Mouse (Mus musculus): ENCODE results near the gene Defb45. TPM values are rescaled to one million over a fixed set of nuclear protein-coding genes. Genes with fewer than 3 reads are reported as not detected.

Defb45 gene
- total and polyA plus RNA-seq, 3 experiments = not detected

DNA sequence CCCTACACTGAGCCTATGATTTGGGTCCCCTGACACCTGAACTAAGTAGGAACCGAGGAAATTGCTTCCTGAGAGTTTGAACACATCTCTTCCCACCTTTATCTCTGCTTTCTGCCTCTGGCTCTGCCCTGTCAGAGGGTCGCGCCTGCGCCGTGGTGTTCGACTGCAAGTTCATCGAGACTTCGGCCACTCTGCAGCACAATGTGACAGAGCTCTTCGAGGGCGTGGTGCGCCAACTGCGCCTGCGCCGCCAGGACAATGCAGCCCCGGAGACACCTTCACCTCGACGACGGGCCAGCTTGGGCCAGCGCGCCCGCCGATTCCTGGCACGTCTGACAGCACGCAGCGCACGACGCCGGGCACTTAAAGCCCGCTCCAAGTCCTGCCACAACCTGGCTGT lies 35.1 kb upstream of the Defb45 start:
- ATAC-seq (ENCODE audit: extremely low read depth, insufficient number of reproducible peaks, low FRiP score, poor library complexity, severe bottlenecking) (no peak), DNase-seq (ENCODE audit: low spot score) (no peak)
- Histone ChIP-seq H3K36me3 (replicated peaks) (no peaks in the 10 kb centered on the region), H3K4me1 (ENCODE audit: insufficient read depth, low read depth, low read length) (no peaks in the 10 kb centered on the region), H3K27me3 (ENCODE audit: insufficient read depth, low read length) (peaks cover 2% of the 10 kb centered on the region), H3K4me3 (ENCODE audit: low read depth, low read length) (no peak overlapping the region), H3K9me3 (replicated peaks) (no peaks in the 10 kb centered on the region)
- TF ChIP-seq GATA1 (IDR thresholded peaks at IDR 0.05; ENCODE audit: borderline replicate concordance, low read length) (no peak), TAL1 (conservative IDR thresholded peaks at IDR 0.05; ENCODE audit: low read depth, low read length) (no peak), CTCF (IDR thresholded peaks at IDR 0.05; ENCODE audit: low read depth, low read length) (no peak), POLR2AphosphoS5 (IDR thresholded peaks at IDR 0.05; ENCODE audit: insufficient replicate concordance, low read depth, low read length) (no peak), GATA2 (IDR thresholded peaks at IDR 0.05; ENCODE audit: borderline replicate concordance, low read depth, low read length) (no peak)

DNA sequence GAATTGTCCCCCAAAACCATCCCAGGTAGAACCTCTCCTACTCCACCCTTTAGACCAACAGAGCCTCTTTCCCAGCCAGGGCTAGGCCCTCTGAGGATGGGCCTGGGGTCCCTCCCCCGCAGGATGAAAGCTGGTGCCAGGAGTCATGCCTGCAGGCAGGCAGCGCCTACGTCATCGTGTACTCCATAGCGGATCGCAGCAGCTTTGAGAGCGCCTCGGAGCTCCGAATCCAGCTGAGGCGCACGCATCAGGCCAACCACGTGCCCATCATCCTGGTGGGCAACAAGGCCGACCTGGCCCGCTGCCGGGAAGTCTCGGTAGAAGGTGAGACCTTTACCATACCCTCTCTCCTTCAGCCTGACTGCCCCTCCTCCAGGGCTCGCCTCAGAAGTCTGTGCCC lies 34.1 kb upstream of the Defb45 start:
- ATAC-seq (ENCODE audit: extremely low read depth, insufficient number of reproducible peaks, low FRiP score, poor library complexity, severe bottlenecking) (no peak), DNase-seq (ENCODE audit: low spot score) (no peak)
- H3K9me3 ChIP-seq (replicated peaks) = no peaks in the 10 kb centered on the region
- TF ChIP-seq GATA1 (IDR thresholded peaks at IDR 0.05; ENCODE audit: borderline replicate concordance, low read length) (no peak), TAL1 (conservative IDR thresholded peaks at IDR 0.05; ENCODE audit: low read depth, low read length) (no peak), GATA2 (IDR thresholded peaks at IDR 0.05; ENCODE audit: borderline replicate concordance, low read depth, low read length) (no peak), CTCF (IDR thresholded peaks at IDR 0.05; ENCODE audit: low read depth, low read length) (no peak), POLR2AphosphoS5 (IDR thresholded peaks at IDR 0.05; ENCODE audit: insufficient replicate concordance, low read depth, low read length) (no peak)
- no peaks in the 10 kb centered on the region for H3K36me3 ChIP-seq (replicated peaks)
- no peak overlapping the region for H3K4me3 ChIP-seq (ENCODE audit: low read depth, low read length)
- no peaks in the 10 kb centered on the region for H3K4me1 ChIP-seq (ENCODE audit: insufficient read depth, low read depth, low read length)
- peaks cover 2% of the 10 kb centered on the region for H3K27me3 ChIP-seq (ENCODE audit: insufficient read depth, low read length)

DNA sequence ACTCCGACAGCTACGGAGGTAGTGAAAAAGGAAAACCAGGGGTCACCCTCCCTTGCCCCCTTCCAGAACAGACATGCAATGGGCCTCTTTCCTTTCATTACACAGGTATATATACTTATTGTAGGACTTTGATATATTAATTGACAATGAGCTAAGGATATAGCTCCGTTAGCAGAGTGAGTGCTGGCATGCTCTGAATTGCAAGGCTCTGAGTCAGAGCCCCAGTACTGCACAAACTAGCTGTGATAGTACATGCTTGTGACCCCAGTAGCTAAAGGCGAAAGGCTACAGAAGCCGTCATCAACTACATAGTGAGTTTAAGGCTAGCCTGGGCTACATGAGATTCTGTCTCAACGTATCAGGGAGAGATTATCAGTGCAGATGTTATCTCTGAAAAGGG lies 30.7 kb upstream of the Defb45 start:
- DNase-seq (ENCODE audit: low spot score) = no peak
- Histone ChIP-seq H3K4me1 (ENCODE audit: insufficient read depth, low read depth, low read length) (no peaks in the 10 kb centered on the region), H3K27me3 (ENCODE audit: insufficient read depth, low read length) (peaks cover 12% of the 10 kb centered on the region), H3K4me3 (ENCODE audit: low read depth, low read length) (no peak overlapping the region), H3K9me3 (replicated peaks) (no peaks in the 10 kb centered on the region), H3K36me3 (replicated peaks) (no peaks in the 10 kb centered on the region)
- no peak for ATAC-seq (ENCODE audit: extremely low read depth, insufficient number of reproducible peaks, low FRiP score, poor library complexity, severe bottlenecking)
- TF ChIP-seq GATA1 (IDR thresholded peaks at IDR 0.05; ENCODE audit: borderline replicate concordance, low read length) (no peak), GATA2 (IDR thresholded peaks at IDR 0.05; ENCODE audit: borderline replicate concordance, low read depth, low read length) (no peak), POLR2AphosphoS5 (IDR thresholded peaks at IDR 0.05; ENCODE audit: insufficient replicate concordance, low read depth, low read length) (no peak), CTCF (IDR thresholded peaks at IDR 0.05; ENCODE audit: low read depth, low read length) (no peak), TAL1 (conservative IDR thresholded peaks at IDR 0.05; ENCODE audit: low read depth, low read length) (no peak)

- DNase-seq (ENCODE audit: low spot score) (no peak), ATAC-seq (ENCODE audit: extremely low read depth, insufficient number of reproducible peaks, low FRiP score, poor library complexity, severe bottlenecking) (no peak)
- no peaks in the 10 kb centered on the region for H3K9me3 ChIP-seq (replicated peaks)
- no peak for TF ChIP-seq CTCF (IDR thresholded peaks at IDR 0.05; ENCODE audit: low read depth, low read length)
- no peak overlapping the region for H3K4me3 ChIP-seq (ENCODE audit: low read depth, low read length)
- H3K27me3 ChIP-seq (ENCODE audit: insufficient read depth, low read length) = peaks cover 14% of the 10 kb centered on the region
- H3K4me1 ChIP-seq (ENCODE audit: insufficient read depth, low read depth, low read length) = no peaks in the 10 kb centered on the region
- no peaks in the 10 kb centered on the region for H3K36me3 ChIP-seq (replicated peaks)
Measured at GRCm38 (mm10) chr2:152629239-152629638, 30.0 kb upstream of the Defb45 start.

DNA sequence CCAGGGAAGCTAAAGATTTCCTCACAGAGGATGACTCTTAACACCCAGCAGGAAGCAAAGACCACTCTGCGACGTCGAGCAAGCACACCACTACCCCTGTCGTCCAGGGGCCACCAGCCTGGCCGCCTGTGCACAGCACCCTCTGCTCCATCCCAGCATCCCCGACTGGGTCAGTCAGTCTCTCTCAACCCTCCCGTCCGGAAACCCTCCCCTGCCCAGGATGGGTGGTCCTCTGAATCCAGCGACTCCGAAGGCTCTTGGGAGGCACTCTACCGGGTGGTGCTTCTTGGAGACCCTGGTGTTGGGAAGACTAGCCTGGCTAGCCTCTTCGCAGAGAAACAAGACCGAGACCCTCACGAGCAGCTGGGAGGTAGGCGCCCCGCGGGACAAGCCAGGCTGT lies 28.9 kb upstream of the Defb45 start:
- H3K4me1 ChIP-seq (ENCODE audit: insufficient read depth, low read depth, low read length) = no peaks in the 10 kb centered on the region
- H3K36me3 ChIP-seq (replicated peaks) = no peaks in the 10 kb centered on the region
- peaks cover 14% of the 10 kb centered on the region for H3K27me3 ChIP-seq (ENCODE audit: insufficient read depth, low read length)
- no peak for TF ChIP-seq CTCF (IDR thresholded peaks at IDR 0.05; ENCODE audit: low read depth, low read length)
- no peak for TF ChIP-seq TAL1 (conservative IDR thresholded peaks at IDR 0.05; ENCODE audit: low read depth, low read length)
- no peak for TF ChIP-seq GATA1 (IDR thresholded peaks at IDR 0.05; ENCODE audit: borderline replicate concordance, low read length)
- no peak for TF ChIP-seq POLR2AphosphoS5 (IDR thresholded peaks at IDR 0.05; ENCODE audit: insufficient replicate concordance, low read depth, low read length)
- no peak for TF ChIP-seq GATA2 (IDR thresholded peaks at IDR 0.05; ENCODE audit: borderline replicate concordance, low read depth, low read length)
- H3K9me3 ChIP-seq (replicated peaks) = no peaks in the 10 kb centered on the region
- DNase-seq (ENCODE audit: low spot score) = no peak
- H3K4me3 ChIP-seq (ENCODE audit: low read depth, low read length) = no peak overlapping the region
- no peak for ATAC-seq (ENCODE audit: extremely low read depth, insufficient number of reproducible peaks, low FRiP score, poor library complexity, severe bottlenecking)

DNA sequence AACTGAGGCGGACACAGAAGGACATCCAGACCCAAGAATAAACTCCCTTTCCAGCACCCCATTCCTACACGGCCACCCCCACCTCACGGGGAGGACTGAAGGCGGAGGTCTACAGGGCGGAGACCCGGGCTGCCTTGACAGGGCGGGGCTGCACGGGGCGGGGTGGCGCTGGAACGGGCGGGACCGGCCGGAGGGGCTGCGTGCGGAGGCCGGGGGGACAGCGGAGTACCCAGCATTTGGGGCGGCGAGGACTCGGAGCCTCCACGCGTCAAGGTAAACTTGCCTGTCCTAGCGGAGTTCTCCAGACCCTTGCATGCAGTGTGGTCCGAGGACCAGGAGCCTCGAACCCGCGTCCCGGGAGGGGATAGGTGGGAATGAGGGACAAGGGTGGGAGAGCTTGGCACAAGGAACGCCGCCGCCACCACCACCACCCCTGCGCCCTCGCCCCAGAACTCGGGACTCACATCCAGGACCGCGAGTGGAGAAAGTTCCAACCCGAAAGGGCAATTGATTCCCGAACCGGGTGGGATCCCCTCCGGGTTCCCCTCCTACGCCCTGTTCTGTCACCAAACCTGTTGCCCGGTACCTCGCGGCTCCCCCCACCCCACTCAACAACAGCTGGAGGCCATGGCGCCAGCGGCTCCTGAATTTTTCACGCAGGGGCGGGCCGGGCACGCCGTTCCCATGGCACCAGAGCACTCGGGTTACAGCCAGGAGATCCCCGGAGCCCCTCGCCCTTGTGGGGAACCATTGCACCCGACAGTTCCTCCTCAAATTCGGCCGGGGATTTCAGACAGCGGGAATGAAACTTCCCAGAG lies 27.8 kb upstream of the Defb45 start, which contains the start of gene Rem1:
Gene Rem1 (plus strand): TSS at position 178 of the 818 bp plus-strand sequence.
- Histone ChIP-seq H3K9me3 (replicated peaks) (no peaks in the 10 kb centered on the region), H3K4me1 (ENCODE audit: insufficient read depth, low read depth, low read length) (no peaks in the 10 kb centered on the region), H3K27me3 (ENCODE audit: insufficient read depth, low read length) (peaks cover 14% of the 10 kb centered on the region), H3K4me3 (ENCODE audit: low read depth, low read length) (no peak within 1 kb of the TSS), H3K36me3 (replicated peaks) (no peaks in the 10 kb centered on the region)
- DNase-seq (ENCODE audit: low spot score) (no peak), ATAC-seq (ENCODE audit: extremely low read depth, insufficient number of reproducible peaks, low FRiP score, poor library complexity, severe bottlenecking) (no peak)
- TF ChIP-seq TAL1 (conservative IDR thresholded peaks at IDR 0.05; ENCODE audit: low read depth, low read length) (no peak), POLR2AphosphoS5 (IDR thresholded peaks at IDR 0.05; ENCODE audit: insufficient replicate concordance, low read depth, low read length) (no peak), GATA1 (IDR thresholded peaks at IDR 0.05; ENCODE audit: borderline replicate concordance, low read length) (no peak), CTCF (IDR thresholded peaks at IDR 0.05; ENCODE audit: low read depth, low read length) (no peak), GATA2 (IDR thresholded peaks at IDR 0.05; ENCODE audit: borderline replicate concordance, low read depth, low read length) (no peak)
